Mouse (Mus musculus): ENCODE results near the gene Sephs2.

GRCm38 (mm10) chr7:127223106-127223505 is 50.7 kb downstream of the Sephs2 start:
- TF ChIP-seq ZNF384 (IDR thresholded peaks at IDR 0.05; ENCODE audit: low read depth, low read length) (no peak), ZC3H11A (IDR thresholded peaks at IDR 0.05; ENCODE audit: borderline replicate concordance, low read depth, low read length) (no peak)
